Mouse (Mus musculus): ENCODE data around the gene Usp36.

GRCm38 (mm10) chr11:118219066-118219465 is 71.0 kb downstream of the Usp36 start:
- TF ChIP-seq CTCF (IDR thresholded peaks at IDR 0.05; ENCODE audit: extremely low read depth, insufficient read length, insufficient replicate concordance, low read depth, low read length): no peak
- TF ChIP-seq POLR2A (IDR thresholded peaks at IDR 0.05; ENCODE audit: low read depth, low read length): no peak

Measured in small intestine, adult 2 months (tissue).